Mouse (Mus musculus): ENCODE results near the gene Usp45. TPM values are rescaled to one million over a fixed set of nuclear protein-coding genes. Genes with fewer than 3 reads are reported as not detected.
A peak's percentile ranks its signal among the peaks of the same experiment; 100 is the strongest.

Usp45 gene
- total RNA-seq, 2 experiments from 2014 or later = 12.2 to 13.4 TPM

DNA sequence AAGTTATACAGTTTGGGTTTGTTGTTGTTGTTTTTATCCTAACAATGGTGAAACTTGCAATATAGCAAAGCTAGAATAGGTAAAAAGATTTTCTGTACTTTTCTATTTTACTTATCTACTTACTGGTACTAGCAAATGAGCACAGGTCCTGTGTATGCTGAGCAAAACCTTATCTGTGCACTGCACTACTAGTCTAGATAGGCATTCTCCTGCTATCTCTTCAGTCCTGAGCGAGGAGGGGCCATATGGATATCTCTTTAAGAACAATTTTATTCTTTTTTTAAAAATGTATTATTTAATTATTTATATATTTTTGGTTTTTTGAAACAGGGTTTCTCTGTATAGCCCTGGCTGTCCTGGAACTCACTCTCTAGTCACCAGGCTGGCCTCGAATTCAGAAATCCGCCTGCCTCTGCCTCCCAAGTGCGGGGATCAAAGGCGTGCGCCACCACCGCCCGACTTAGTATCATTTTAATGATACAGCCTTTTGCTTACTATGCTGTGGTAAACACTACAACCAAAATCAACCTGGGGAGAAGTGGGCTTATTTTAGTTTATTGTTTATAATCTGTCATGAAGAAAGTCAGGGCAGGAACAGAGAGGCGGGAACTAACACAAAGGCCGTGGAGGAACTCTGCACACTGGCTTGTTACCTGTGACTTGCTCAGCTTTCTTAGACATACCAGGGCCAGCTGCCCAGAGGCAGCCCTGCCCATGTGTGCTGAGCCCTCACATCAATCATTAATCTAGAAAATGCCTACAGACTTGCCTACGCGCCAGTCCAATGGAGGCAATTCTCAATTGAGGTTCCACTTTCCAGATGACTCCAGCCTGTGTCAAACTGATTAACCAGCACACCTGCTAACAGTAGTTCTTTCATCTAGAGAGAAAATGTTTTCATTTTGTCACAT, 14.1 kb downstream of the Usp45 start:
- no peak for DNase-seq
- intact Hi-C loops (cut with DNase I; ENCODE audit: low total_unique reads) = no loop called here

DNA sequence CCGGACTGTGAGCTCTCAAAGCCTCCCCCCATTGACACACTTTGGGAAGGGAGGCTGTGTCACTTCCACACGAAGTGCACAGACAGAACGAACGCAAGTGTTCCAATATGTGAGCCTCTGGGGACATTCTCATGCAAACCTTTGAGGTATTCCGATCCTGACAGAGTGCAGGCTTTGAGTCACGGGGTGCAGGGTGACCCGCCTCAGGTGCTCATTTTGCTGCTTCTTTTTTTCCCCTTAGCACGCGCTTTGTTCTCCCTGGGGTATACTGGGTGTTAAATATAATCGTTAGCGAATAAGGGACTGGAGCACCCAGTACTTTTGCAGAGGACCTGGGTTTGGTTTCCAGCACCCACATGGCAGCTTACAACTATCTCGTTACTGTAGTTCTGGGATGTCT, 19.3 kb downstream of the Usp45 start:
- DNase-seq = no peak
- intact Hi-C loops (cut with DNase I; ENCODE audit: low total_unique reads) = no loop called here

DNA sequence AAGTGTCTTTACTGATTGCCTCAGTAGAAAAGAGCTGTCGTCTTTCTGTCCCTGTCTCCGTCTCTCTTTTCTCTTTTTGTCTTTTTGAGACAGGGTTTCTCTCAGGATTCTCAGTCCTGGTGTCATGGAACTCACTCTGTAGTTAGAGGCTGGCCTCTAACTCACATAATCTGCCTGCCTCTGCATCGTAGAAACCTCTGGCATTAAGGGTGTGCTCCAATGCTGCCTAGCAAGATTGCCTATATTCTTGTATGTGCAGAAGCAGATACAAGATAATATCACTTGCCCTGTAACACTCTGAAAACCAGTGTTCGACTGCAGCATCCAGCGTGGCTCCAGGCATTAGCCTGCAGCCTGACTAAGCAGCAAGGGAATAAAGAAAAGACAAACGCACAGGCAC, 21.9 kb downstream of the Usp45 start:
- intact Hi-C loops (cut with DNase I; ENCODE audit: low total_unique reads) = no loop called here
- DNase-seq = no peak

DNA sequence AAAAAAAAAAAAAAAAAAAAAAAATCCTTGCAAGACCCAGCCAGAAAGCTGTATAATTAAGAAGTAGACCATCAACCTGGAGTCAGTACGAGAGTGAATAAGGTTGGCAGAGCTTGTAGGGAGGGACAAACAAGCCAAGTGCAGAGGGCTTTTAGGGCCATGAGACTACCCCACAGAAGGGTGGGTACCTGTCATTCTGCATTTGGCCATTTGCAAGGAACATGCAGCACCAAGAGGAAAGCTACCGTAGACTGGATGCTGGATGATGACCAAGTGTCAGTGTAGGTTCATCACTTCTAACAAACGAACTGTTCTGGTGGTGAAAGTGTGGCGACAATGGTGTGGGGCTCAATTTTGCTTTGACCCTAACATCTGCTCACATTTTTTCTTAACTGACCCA, 22.9 kb downstream of the Usp45 start:
- intact Hi-C loops (cut with DNase I; ENCODE audit: low total_unique reads) = no loop called here
- no peak for DNase-seq

DNA sequence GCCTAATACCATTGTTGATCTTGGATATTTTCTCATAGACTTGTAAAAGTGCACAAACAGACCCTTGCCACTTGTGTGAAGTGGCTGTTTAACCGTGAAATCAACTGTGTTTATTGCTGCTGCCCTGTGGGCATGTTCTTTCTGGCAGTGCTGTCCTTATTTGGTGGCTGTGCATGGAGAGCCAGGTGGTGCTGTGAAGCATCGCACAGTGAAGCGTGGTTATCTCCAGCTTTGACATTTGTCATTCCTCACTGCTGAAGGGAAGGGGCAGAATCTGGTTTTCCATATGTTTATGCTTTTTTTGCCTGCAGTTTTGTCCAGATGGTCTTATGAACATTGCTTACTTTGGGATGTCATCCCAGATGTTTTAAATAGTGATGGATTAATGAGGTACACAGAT, 26.7 kb downstream of the Usp45 start:
- intact Hi-C loops (cut with DNase I; ENCODE audit: low total_unique reads) = no loop called here
- DNase-seq = no peak

DNA sequence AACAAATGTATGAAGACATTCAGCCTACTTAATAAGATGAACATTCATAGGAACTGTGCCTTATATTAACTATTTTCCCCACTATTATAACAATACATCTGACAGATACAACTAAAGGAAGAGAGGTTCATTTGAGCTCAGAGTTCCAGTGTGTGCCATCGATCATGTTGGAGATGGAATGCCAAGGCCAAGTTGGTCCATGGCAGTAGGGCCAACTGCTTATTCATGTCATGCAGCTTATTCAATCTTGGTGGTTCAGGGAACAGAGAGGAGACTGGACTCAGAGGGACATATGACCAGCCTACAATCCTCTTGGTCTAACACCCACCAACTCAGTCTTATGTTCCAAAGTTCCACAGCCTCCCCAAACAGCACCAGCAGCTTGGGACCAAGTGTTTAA, 34.1 kb downstream of the Usp45 start:
- no peak for DNase-seq
- intact Hi-C loops (cut with DNase I; ENCODE audit: low total_unique reads) = no loop called here

DNA sequence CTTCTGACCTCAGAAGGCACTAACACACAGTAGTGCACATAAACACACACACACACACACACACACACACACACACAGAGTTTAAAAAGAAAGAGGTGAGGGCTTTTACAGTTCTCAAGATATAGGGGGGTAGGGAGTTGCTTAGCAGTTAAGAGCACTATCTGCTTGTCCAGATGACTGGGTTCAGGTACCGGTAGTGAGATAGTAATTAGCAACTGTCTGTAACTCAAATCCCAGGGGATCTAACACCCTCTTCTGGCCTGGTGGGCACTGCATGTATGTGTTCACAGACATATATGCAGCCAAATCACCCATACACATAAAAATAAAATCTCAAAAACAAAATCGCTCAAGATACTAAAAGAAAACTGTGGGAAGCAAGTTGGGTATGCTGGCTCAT, 34.7 kb downstream of the Usp45 start:
- no peak for DNase-seq
- intact Hi-C loops (cut with DNase I; ENCODE audit: low total_unique reads) = no loop called here

DNA sequence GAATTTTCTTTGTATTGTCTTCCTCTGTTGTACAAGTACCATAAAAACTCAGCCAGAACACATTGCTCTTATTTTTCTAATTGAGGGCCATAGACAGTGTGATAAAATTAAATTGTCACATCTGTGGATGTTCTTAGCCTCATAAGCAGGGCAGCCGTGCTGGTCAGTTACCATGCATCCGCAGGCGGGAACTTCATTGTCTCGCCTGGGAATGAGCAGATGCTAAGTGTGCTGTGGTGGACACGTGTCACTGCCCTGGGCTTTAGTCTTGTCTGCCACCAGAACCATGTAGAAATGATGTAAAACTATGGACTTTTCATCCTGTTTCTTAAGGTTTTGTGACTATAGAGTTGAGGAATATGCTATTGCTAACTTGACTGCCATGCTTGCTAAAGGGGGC, 40.2 kb downstream of the Usp45 start:
- no peak for DNase-seq
- intact Hi-C loops (cut with DNase I; ENCODE audit: low total_unique reads) = no loop called here

DNA sequence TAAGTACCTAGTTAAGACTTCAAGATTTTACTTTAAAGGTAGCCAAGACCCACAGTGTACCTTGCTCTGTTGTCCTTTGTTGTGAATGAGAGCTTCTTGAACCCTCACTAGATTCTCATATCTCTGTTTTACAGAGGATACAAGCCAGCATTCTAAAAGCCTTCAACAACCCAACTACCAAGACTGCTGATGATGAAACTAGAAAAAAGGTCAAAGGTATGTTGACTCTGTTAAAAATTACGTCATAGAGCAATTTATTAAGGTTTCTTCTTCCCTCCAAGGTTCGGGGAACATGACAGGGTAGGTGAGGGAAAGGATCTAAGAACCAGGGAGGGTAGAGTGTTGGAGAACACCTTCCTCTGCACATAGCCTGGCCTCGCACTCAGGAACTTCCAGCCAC, 43.7 kb downstream of the Usp45 start:
- intact Hi-C loops (cut with DNase I; ENCODE audit: low total_unique reads) = loop anchor here (10.0 kb wide), 2 partner anchors 86 to 276 kb away; partner anchors contain the start of gene Ccnc
- no peak for DNase-seq

DNA sequence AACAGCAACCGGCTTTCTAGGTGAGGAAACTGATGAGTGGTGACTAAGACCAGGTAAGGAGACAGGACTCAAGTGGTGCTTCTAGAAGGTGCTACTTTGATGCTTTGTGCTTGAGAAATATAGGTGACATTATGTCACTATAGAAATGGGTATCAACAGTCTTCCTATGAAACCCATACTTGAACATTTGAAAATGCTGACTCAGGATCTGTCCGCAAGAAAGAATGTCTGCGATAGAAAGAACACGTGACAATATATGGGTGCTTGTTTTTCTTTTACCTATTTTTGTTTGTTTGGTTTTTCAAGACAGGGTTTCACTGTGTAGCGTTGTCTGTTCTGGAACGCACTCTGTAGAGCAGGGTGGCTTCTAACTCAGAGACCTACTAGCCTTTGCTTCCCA, 45.7 kb downstream of the Usp45 start:
- intact Hi-C loops (cut with DNase I; ENCODE audit: low total_unique reads) = loop anchor here (10.0 kb wide), 2 partner anchors 88 to 278 kb away; partner anchors contain the start of gene Ccnc
- no peak for DNase-seq

DNA sequence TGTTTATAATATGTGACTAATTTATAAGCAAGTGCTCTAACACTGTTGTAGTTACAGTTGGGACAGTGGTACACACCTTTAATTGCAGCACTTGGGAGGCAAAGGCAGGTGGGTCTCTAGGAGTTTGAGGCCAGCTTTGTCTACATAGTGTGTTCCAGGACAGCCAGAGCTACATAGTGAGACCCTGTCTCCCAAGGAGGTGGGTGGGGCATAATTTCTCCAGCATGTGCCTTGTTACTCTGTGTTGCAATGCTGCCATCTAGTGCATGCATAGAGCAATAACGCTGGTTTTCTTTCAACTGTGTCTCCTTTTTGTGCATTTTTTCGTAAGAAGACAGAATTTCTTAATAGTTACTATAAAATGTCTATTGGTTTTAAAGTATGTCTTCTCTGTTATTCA, 47.1 kb downstream of the Usp45 start:
- peak; percentile 7 for DNase-seq
- intact Hi-C loops (cut with DNase I; ENCODE audit: low total_unique reads) = loop anchor here (10.0 kb wide), 2 partner anchors 89 to 279 kb away; partner anchors contain the start of gene Ccnc

DNA sequence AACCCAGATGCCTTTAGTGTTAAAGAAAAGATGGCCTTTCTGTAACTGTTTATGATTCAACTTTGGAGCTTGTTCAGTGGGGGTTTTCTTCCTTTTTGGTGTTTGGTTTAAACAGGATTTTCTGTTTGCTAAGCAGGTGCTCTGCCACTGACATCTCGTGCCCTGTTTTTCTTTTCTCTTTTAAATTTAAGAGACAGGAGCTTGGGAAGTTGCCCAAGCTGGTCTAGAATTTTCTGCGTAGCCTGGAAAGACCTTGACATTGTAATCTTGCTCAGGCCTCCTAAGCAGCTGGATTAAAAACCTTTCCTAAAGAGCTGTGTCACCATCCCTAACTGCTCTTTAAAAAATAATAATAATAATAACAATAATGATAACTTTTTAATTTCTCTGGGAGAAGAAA, 59.7 kb downstream of the Usp45 start:
- intact Hi-C loops (cut with DNase I; ENCODE audit: low total_unique reads) = no loop called here

DNA sequence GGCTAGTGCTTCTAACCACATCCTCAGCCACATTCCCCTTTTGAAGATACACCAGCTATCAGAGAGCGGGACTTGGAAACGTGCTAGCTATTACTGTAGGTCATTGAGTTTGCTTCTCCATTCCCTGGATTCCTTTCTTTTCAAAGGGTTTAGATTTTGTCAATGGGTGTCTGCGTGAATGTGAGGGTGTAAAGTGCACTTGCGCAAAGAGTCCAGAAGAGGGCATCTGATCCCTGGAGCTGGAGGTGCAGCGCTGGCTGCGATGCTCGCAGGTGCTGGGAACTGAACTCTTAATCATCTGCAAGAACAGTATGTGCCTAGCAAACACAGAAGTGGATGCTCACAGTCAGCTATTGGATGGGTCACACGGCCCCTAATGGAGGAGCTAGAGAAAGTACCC, 65.9 kb downstream of the Usp45 start:
- DNase-seq = no peak
- intact Hi-C loops (cut with DNase I; ENCODE audit: low total_unique reads) = no loop called here

More for the DNA sequence above, 59.7 kb downstream of the Usp45 start:
- no peak for DNase-seq

DNA sequence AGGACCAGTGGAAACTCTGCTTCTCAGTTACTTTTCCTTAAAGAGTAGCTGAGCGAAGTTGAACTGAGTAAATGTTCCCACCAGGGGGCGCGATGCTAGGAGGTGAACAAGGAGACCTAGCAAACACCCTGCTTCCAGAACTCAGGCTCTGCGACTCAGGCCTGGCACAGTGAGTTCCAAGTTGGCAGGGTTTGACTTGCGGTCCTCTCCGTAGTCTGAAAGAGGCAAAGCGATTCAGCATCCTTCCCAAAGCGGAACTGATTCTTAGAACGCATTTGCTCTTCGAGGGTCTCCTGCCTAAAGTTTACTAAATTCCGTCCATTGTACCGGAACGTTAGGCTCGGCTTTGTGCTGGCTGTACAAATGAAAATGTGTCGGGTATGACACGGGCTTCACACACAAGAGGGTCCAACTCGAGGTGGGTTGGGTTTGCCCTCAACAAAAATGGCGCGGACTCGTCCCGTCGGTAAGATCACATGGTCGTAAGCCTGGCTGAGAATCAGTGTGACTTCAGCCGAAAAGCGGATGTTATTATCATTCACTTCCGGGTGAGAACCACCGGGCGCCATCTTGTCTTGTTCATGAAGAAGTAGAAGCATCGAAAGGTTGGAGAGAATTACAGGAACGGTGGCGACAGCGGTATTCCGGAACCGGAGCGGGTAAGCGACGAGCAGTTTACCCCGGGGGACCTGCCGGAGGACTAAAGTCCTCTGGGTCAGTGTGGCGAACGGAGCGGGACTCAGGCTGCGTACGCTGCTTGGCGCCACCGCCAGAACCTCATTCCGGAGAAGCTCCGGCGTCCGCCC, 80.7 kb downstream of the Usp45 start, which contains the start of gene Pnisr:
Gene Pnisr (plus strand): TSS at position 103 of the 806 bp plus-strand sequence.
- intact Hi-C loops (cut with DNase I; ENCODE audit: low total_unique reads) = loop anchor here (10.0 kb wide), 1 partner anchor 107 kb away; no protein-coding TSS in a partner anchor

DNA sequence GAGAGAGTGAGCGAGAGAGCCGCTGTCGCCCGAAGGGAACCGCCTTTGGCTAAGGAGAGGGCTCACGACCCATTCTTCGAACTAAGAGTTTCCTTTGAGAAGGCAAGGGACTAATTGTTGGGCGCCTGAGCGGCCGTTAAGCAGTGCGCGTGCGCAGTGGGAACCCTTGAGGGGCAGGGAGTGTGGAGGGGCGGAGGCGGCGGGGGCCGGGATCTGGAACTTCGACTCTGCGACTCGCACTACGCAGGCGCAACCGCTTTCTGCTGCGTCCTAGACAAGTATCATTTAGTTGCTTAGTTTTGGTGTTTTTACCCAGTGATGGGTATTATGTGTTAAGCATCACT, 81.3 kb downstream of the Usp45 start:
- intact Hi-C loops (cut with DNase I; ENCODE audit: low total_unique reads) = loop anchor here (10.0 kb wide), 1 partner anchor 107 kb away; no protein-coding TSS in a partner anchor
- peak; percentile 93 for DNase-seq

More for the DNA sequence above, 80.7 kb downstream of the Usp45 start, which contains the start of gene Pnisr:
- DNase-seq = peak; percentile 95

DNA sequence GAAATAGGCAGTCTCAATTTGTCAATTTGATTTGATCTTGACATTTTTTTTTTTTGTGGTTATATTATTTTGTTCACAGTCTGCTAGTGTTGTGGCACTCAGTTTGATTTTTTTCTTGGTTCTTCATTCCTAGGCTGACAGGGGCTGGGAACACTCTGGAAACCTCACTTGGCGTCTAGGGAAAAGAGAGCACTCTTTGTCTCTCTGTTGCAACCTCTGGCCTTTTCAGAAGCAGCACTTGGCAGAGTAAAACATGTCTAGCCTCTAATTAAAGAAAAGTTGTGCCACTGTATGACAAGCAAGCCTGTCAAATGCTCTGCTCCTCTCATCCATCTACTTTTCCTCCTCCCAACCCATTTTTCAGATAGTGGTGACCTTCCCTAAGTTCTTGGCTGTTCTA, 90.5 kb downstream of the Usp45 start:
- intact Hi-C loops (cut with DNase I; ENCODE audit: low total_unique reads) = no loop called here
- no peak for DNase-seq

DNA sequence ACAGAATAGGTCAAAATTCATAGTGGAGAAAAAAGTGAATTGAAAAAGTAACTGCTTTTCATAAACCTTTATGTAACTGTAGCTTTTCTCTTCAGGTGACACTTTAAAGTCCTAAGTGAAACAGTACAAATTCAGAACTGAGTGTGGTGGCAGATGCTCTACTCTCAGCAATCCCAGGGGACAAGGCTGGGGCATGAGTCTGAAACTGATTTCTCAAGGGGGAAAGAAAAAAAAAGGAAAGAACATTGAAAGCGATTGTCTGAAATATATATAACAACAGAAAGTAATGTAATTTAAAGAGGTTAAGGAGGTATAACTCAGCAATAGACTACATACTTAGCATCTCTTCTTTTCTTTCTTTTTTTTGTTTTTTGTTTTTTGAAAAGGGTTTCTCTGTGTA, 98.3 kb downstream of the Usp45 start:
- DNase-seq = no peak
- intact Hi-C loops (cut with DNase I; ENCODE audit: low total_unique reads) = no loop called here

DNA sequence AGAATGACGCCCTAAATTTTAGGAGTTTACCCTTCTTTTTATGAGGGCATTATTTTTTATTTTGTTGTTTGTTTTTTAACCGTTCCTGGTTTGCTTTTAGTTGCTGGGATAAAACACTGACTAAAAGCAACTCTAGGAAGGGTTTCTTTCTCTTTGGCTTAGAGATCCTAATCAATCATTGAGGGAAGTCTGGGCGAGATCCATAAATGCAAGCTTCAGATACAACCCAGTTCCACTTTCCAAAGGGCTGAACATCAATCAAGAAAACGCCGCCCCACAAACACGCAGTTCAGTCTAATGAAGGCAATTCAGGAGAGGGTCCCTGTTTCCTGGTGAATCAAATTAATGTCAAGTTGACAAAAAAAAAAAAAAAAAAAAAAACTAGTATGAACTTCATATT, 111.8 kb downstream of the Usp45 start:
- DNase-seq = no peak
- intact Hi-C loops (cut with DNase I; ENCODE audit: low total_unique reads) = no loop called here

DNA sequence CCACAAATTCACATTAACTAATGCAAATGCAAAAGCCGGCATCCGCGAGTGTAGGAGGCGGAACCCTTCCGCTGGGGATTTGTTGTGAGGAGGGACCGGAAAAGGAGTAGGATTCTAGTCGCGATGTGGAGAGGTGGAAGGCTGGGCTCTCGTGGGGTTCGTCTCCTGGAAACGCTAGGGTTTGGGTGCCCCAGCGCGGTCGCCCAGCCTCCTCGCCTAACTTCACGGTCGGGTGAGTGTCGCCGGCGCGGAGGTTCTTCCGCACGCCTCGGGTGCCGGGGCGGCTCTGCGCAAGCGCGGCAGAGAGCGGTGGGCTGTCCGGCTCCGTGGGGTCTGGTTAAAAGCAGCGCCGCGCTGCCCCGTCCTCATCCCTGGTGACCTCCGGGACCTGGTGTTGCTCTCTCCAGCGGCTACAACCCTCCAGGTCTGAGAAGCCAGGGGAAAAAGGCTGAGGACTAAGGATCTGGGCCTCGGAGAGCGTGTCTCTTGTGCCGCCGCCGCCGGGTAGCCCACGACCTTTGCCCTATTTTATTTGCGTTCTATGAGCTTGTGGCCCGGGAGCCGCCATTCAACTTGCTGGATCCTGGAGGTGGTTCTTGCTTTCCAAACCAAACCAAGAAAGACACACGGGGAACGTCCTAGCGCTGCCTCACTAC, 112.7 kb downstream of the Usp45 start, which contains the start of gene Coq3:
Gene Coq3 (plus strand): TSS at position 109 of the 656 bp plus-strand sequence.
- peak; percentile 66 for DNase-seq
- intact Hi-C loops (cut with DNase I; ENCODE audit: low total_unique reads) = no loop called here

DNA sequence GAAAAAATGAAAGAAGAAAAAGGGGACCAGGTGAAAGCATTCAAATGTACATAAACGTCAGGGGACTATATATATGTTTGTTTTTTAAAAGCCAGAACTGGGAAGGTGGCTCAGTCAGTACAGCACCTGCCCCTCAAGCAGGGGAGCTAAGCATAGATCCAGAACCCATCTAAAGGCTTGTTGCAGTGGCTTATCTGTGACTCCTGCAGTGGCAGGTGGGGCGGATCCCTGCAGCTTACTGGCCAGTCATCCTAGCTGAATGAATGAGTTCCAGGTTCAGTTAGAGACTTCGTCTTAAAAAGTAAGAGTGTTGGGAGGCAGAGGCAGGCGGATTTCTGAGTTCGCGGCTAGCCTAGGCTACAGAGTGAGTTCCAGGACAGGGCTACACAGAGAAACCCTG, 115.8 kb downstream of the Usp45 start:
- DNase-seq = no peak
- intact Hi-C loops (cut with DNase I; ENCODE audit: low total_unique reads) = no loop called here

All from gastrocnemius, postnatal 14 days (tissue).